Mouse (Mus musculus) erythroid progenitor cell, adult 5-6 weeks (primary cell): ENCODE results near the gene Svip. TPM values are rescaled to one million over a fixed set of nuclear protein-coding genes. Genes with fewer than 3 reads are reported as not detected.

ENCODE experiments used
- ATAC-seq: replicated peaks from 2 replicates; pipeline ENCODE4 v1.8.0; 2016; ENCODE audit warnings: moderate number of reproducible peaks, mild to moderate bottlenecking, moderate TSS enrichment, inconsistent platforms; ENCODE audit not compliant: poor library complexity, low FRiP score, severe bottlenecking
- total RNA-seq, 2 experiments: library from RNA; stranded (forward) in 1 of 2; stranded (reverse) in 1 of 2; fragments of 150-400 nt in 1 of 2; fragments of 186-747, 209-891 nt in 1 of 2; gene quantifications; 2 replicates each; pipeline versions ENCODE4 v1.2.3 to v1.2.4; 2015 to 2017; ENCODE audit warnings: low replicate concordance in 2 of 2

Gene Svip
- total RNA-seq, 2 experiments from 2014 or later, result 39.8 to 73.4 TPM

GRCm38 (mm10) chr7:51964681-51965080 lies 41.1 kb downstream of the Svip start:
- ATAC-seq, result no peak

- ATAC-seq, result no peak
These were observed 43.4 kb downstream of the Svip start for GRCm38 (mm10) chr7:51962219-51962952.

GRCm38 (mm10) chr7:51960698-51961374 lies 45.0 kb downstream of the Svip start:
- ATAC-seq, result no peak

- no peak for ATAC-seq
These were observed 48.1 kb downstream of the Svip start for GRCm38 (mm10) chr7:51957766-51958165.

GRCm38 (mm10) chr7:51955424-51956041 lies 50.3 kb downstream of the Svip start:
- no peak for ATAC-seq

Other genes starting within 250 kb of the Svip start
- 4.2 and 4.3 TPM in 2 replicates for gene Gas2, start 144.0 kb downstream of the Svip start, total RNA-seq (2015; ENCODE audit: low replicate concordance)
- gene Gas2, start 144.0 kb downstream of the Svip start, total RNA-seq (2017; ENCODE audit: low replicate concordance), result 4.9 and 7.6 TPM in 2 replicates
- 4.6 TPM in 1 of 2 replicates, not detected in the other for gene Fancf, start 143.8 kb downstream of the Svip start, total RNA-seq (2015; ENCODE audit: low replicate concordance)
- gene Fancf, start 143.8 kb downstream of the Svip start, total RNA-seq (2017; ENCODE audit: low replicate concordance), result 4.4 TPM in 1 of 2 replicates, not detected in the other
- not detected in 2 replicates for gene 1700015G11Rik, start 9.7 kb upstream of the Svip start, total RNA-seq (2015; ENCODE audit: low replicate concordance)
- not detected in 2 replicates for gene 1700015G11Rik, start 9.7 kb upstream of the Svip start, total RNA-seq (2017; ENCODE audit: low replicate concordance)